8 mouse cellular contexts compared by ENCODE assay signal in the genomic region with DNA sequence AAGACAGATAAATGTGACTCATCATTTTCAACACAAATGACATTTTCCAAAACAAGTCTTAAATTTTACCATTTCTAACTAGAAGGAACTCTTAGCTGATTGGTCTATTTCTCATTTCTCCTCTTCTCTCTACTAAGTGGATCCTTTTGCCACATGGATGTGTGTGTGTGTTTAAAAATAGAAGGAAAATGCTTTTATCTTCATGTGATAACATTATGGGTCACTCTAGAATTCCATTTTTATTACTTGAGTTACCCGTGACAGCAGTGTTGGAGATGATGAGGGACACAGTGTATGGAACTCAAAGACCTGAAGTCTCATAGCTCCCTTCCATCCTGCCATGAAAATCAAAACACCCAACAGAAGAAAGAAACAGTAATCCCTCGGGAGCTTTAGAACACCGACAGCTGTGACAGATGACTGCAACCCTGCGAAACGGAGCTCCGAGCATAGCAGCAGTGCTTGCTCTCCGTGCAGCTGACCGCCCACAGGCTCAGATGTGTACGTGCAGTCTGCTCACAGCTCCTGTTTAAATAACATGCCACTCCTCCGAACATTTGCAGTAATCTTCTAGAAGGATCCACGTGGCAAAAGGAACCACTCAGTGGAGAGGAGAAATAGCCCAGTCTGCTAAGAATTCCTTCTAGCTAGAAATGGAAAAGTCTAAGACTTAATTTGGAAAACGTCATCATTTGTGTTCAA. TPM values are rescaled to one million over a fixed set of nuclear protein-coding genes. Genes with fewer than 3 reads are reported as not detected.
DNase-seq lines count a peak whose midpoint lies in the region.

No protein-coding gene starts in this region.

- DNase-seq in adrenal gland, postnatal 36 days, result peak; percentile 9 to 33
- DNase-seq in adrenal gland, postnatal 25 days, result no peak
- DNase-seq in A20 (ENCODE audit: low read depth, low spot score), result peak; percentile 76
- peak; percentile 23 to 57 for DNase-seq in frontal cortex, postnatal 10 days (ENCODE audit: low spot score in 2 of 2)
- peak; percentile 47 to 49 for DNase-seq in left cerebral cortex, adult 9 months (ENCODE audit: low spot score in 2 of 2)
- DNase-seq in retina, adult 2 months (ENCODE audit: low read depth, low spot score), result peak; percentile 18
- DNase-seq in gastrocnemius, postnatal 25 days, result no peak
- DNase-seq in thymus, postnatal 4 days, result no peak

RNA-seq across cellular contexts. Expression of a gene that starts 27.7 kb away (rescaled TPM):
- total RNA-seq in adrenal gland, postnatal 36 days (2021), result under 1 TPM; 0.23 to 0.33 TPM
- 0.33 and 0.49 TPM in 2 replicates for total RNA-seq in adrenal gland, postnatal 25 days (2021)
- 10 to 100 TPM; 18.2 to 18.6 TPM for total RNA-seq in gastrocnemius, postnatal 25 days (2021)

RNA-seq across cellular contexts. Expression of a gene that starts 31.3 kb away (rescaled TPM):
- not detected for total RNA-seq in adrenal gland, postnatal 36 days (2021)
- not detected in 2 replicates for total RNA-seq in adrenal gland, postnatal 25 days (2021)
- total RNA-seq in gastrocnemius, postnatal 25 days (2021), result not detected

RNA-seq across cellular contexts. Expression of a gene that starts 41.4 kb away (rescaled TPM):
- not detected for total RNA-seq in adrenal gland, postnatal 36 days (2021)
- not detected in 2 replicates for total RNA-seq in adrenal gland, postnatal 25 days (2021)
- not detected for total RNA-seq in gastrocnemius, postnatal 25 days (2021)

RNA-seq across cellular contexts. Expression of a gene that starts 49.8 kb away (rescaled TPM):
- 100 to 1,000 TPM; 254 to 257 TPM for total RNA-seq in adrenal gland, postnatal 36 days (2021)
- total RNA-seq in adrenal gland, postnatal 25 days (2021), result 236 and 244 TPM in 2 replicates
- 100 to 1,000 TPM; 104 to 109 TPM for total RNA-seq in gastrocnemius, postnatal 25 days (2021)

Comparison
In these comparisons a context has a peak if more than half of its experiments do, and no peak if none do; other contexts are left out.
1. DNase-seq: peak in adrenal gland, postnatal 36 days (2 of 2), A20 (single experiment), frontal cortex, postnatal 10 days (2 of 2), left cerebral cortex, adult 9 months (2 of 2) and retina, adult 2 months (single experiment); none in adrenal gland, postnatal 25 days (single experiment), gastrocnemius, postnatal 25 days (single experiment) and thymus, postnatal 4 days (single experiment).
2. RNA of a gene that starts 27.7 kb away (total RNA-seq): 18.2 to 18.6 TPM in gastrocnemius, postnatal 25 days; 0.33 to 0.49 TPM in adrenal gland, postnatal 25 days and 0.23 to 0.33 TPM in adrenal gland, postnatal 36 days; every median in the first group is over 10 times any median in the second.